Mouse (Mus musculus) intestine, postnatal 0 days (tissue): ENCODE measurements around the gene Nhej1. TPM values are rescaled to one million over a fixed set of nuclear protein-coding genes. Genes with fewer than 3 reads are reported as not detected.

Experiments used
- ATAC-seq: fragments of 200-750 bp; cut with Nextera tagmentation; 2 replicates; pipeline ENCODE4 v1.8.0; 2017; ENCODE audit warnings: mild to moderate bottlenecking, moderate TSS enrichment, moderate library complexity
- H3K27ac ChIP-seq: fragments of 300-500 bp; sonication (generic); 2 replicates; pipeline ENCODE4 v1.5.1; 2014; ENCODE audit warnings: mild to moderate bottlenecking, low read depth, low read length, moderate library complexity
- H3K27me3 ChIP-seq: fragments of 300-500 bp; sonication (generic); replicated peaks from 2 replicates; pipeline ENCODE4 v1.6.1; 2014; ENCODE audit warnings: low read length, mixed read lengths; ENCODE audit not compliant: control insufficient read depth, insufficient read depth
- H3K36me3 ChIP-seq: fragments of 300-500 bp; sonication (generic); 2 replicates; pipeline ENCODE4 v1.6.1; 2014; ENCODE audit warnings: mild to moderate bottlenecking, moderate library complexity; ENCODE audit not compliant: control insufficient read depth, insufficient read depth
- H3K4me1 ChIP-seq: fragments of 300-500 bp; sonication (generic); replicated peaks from 2 replicates; pipeline ENCODE4 v1.6.1; 2014; ENCODE audit warnings: antibody characterized with exemption, low read length, mixed read lengths; ENCODE audit not compliant: control insufficient read depth, insufficient read depth
- H3K4me2 ChIP-seq: fragments of 300-500 bp; sonication (generic); replicated peaks from 2 replicates; pipeline ENCODE4 v1.6.1; 2014; ENCODE audit warnings: low read depth, mild to moderate bottlenecking, moderate library complexity
- H3K4me3 ChIP-seq: fragments of 300-500 bp; sonication (generic); 2 replicates; pipeline ENCODE4 v1.5.1; 2014; ENCODE audit warnings: low read depth, low read length
- H3K9ac ChIP-seq: fragments of 300-500 bp; sonication (generic); 2 replicates; pipeline ENCODE4 v1.6.1; 2014; ENCODE audit warnings: mild to moderate bottlenecking, low read depth, low read length
- H3K9me3 ChIP-seq: fragments of 300-500 bp; sonication (generic); 2 replicates; pipeline ENCODE4 v1.6.1; 2016; ENCODE audit warnings: mixed run types; ENCODE audit not compliant: control insufficient read depth
- CTCF ChIP-seq: sonication (generic); IDR thresholded peaks from 2 replicates; pipeline ENCODE4 v1.5.1; 2016; ENCODE audit warnings: low read depth, mild to moderate bottlenecking, control low read depth, antibody characterized with exemption, moderate library complexity
- WGBS: fragments of 180-500 bp; shearing (Covaris S2); extraction: QIAGEN DNeasy Blood & Tissue Kit; methylation state at CpG from one replicate; pipeline ENCODE4 v1.1.7; 2014; 5-methylcytosine and 5-hydroxymethylcytosine counted together
- polyA plus RNA-seq: library from polyadenylated mRNA; unstranded; fragments of >200 nt; fragmentation: Nextera tagmentation; extraction: Ambion mirVana; gene quantifications from 2 replicates; pipeline ENCODE4 v1.2.1, GENCODE M21; 2015

Nhej1 gene
- polyA plus RNA-seq, 1 experiment from 2014 or later: 5.0 TPM

GRCm38 (mm10) chr1:75128641-75129040 lies 3.6 kb upstream of the Nhej1 start:
- no peak overlapping the region for H3K27ac ChIP-seq
- no peak overlapping the region for H3K9ac ChIP-seq
- H3K4me3 ChIP-seq: no peak overlapping the region
- no peaks in the 10 kb centered on the region for H3K9me3 ChIP-seq
- no peak overlapping the region for H3K4me2 ChIP-seq
- no peak for ATAC-seq
- no peaks in the 10 kb centered on the region for H3K27me3 ChIP-seq
- 45% methylated on average over 3 of the region's 3 CpGs for WGBS
- H3K4me1 ChIP-seq: 0 out of 2 replicates have a peak, but pooled peaks cover 5% of the 10 kb centered on the region
- no peak for TF ChIP-seq CTCF
- H3K36me3 ChIP-seq: no peaks in the 10 kb centered on the region

GRCm38 (mm10) chr1:75125418-75125817 lies 418 bp upstream of the Nhej1 start:
- ATAC-seq: no peak
- Histone ChIP-seq H3K4me2 (peak overlapping the region; percentile 69), H3K9me3 (no peaks in the 10 kb centered on the region)

GRCm38 (mm10) chr1:75122211-75122610 lies 2.8 kb downstream of the Nhej1 start:
- peak; percentile 57 for TF ChIP-seq CTCF
- Histone ChIP-seq H3K27ac (no peak overlapping the region), H3K36me3 (no peaks in the 10 kb centered on the region), H3K9me3 (no peaks in the 10 kb centered on the region), H3K4me2 (no peak overlapping the region), H3K4me1 (0 out of 2 replicates have a peak, but pooled peaks cover 5% of the 10 kb centered on the region), H3K4me3 (no peak overlapping the region), H3K9ac (no peak overlapping the region), H3K27me3 (no peaks in the 10 kb centered on the region)
- 86% methylated on average over 3 of the region's 3 CpGs for WGBS
- no peak for ATAC-seq

More at GRCm38 (mm10) chr1:75125418-75125817, 418 bp upstream of the Nhej1 start:
- 23% methylated on average over 5 of the region's 5 CpGs for WGBS
- Histone ChIP-seq H3K4me3 (peak overlapping the region; percentile 51), H3K36me3 (no peaks in the 10 kb centered on the region), H3K4me1 (0 out of 2 replicates have a peak, but pooled peaks cover 5% of the 10 kb centered on the region), H3K27ac (peak overlapping the region; percentile 97), H3K27me3 (no peaks in the 10 kb centered on the region), H3K9ac (peak overlapping the region; percentile 43)
- no peak for TF ChIP-seq CTCF

- H3K27me3 ChIP-seq: no peaks in the 10 kb centered on the region
- no peaks in the 10 kb centered on the region for H3K9me3 ChIP-seq
- H3K4me2 ChIP-seq: no peak overlapping the region
- H3K36me3 ChIP-seq: no peaks in the 10 kb centered on the region
- no peak overlapping the region for H3K4me3 ChIP-seq
- no peak overlapping the region for H3K9ac ChIP-seq
- no peak overlapping the region for H3K27ac ChIP-seq
- H3K4me1 ChIP-seq: no peaks in the 10 kb centered on the region
- WGBS: 20% methylated on average over 4 of the region's 4 CpGs
- TF ChIP-seq CTCF: peak; percentile 80
- no peak for ATAC-seq
Observed at GRCm38 (mm10) chr1:75052091-75052490, 72.9 kb downstream of the Nhej1 start.

- no peaks in the 10 kb centered on the region for H3K36me3 ChIP-seq
- H3K27ac ChIP-seq: no peak overlapping the region
- H3K4me1 ChIP-seq: no peaks in the 10 kb centered on the region
- no peak for ATAC-seq
- no peak overlapping the region for H3K4me2 ChIP-seq
- 59% methylated on average over 7 of the region's 7 CpGs for WGBS
- H3K27me3 ChIP-seq: no peaks in the 10 kb centered on the region
- no peak overlapping the region for H3K4me3 ChIP-seq
- H3K9ac ChIP-seq: no peak overlapping the region
- no peak for TF ChIP-seq CTCF
- no peaks in the 10 kb centered on the region for H3K9me3 ChIP-seq
Observed at GRCm38 (mm10) chr1:75051428-75051827, 73.6 kb downstream of the Nhej1 start.

GRCm38 (mm10) chr1:75048571-75048970 lies 76.4 kb downstream of the Nhej1 start:
- ATAC-seq: no peak
- Histone ChIP-seq H3K4me2 (no peak overlapping the region), H3K27ac (no peak overlapping the region), H3K36me3 (no peaks in the 10 kb centered on the region), H3K9ac (no peak overlapping the region), H3K4me1 (no peaks in the 10 kb centered on the region), H3K4me3 (no peak overlapping the region), H3K27me3 (no peaks in the 10 kb centered on the region), H3K9me3 (no peaks in the 10 kb centered on the region)
- TF ChIP-seq CTCF: no peak
- WGBS: 67% methylated on average over 2 of the region's 2 CpGs

- ATAC-seq: no peak
- Histone ChIP-seq H3K4me2 (no peak overlapping the region), H3K9me3 (no peaks in the 10 kb centered on the region), H3K4me3 (no peak overlapping the region), H3K36me3 (no peaks in the 10 kb centered on the region), H3K4me1 (no peaks in the 10 kb centered on the region), H3K9ac (no peak overlapping the region), H3K27me3 (no peaks in the 10 kb centered on the region), H3K27ac (no peak overlapping the region)
- 39% methylated on average over 4 of the region's 4 CpGs for WGBS
- TF ChIP-seq CTCF: no peak
Observed at GRCm38 (mm10) chr1:75048041-75048440, 77.0 kb downstream of the Nhej1 start.
